Mouse (Mus musculus) midbrain, embryonic 12.5 days (tissue): ENCODE results near the gene Lrrc74b. TPM values are rescaled to one million over a fixed set of nuclear protein-coding genes. Genes with fewer than 3 reads are reported as not detected.
"Not testable (repeated sequence)": the region's sequence is repeated elsewhere in the genome, so short reads cannot be mapped to it uniquely, and the experiment has no call there.

Experiments
- ATAC-seq: fragments of 200-750 bp; cut with Nextera tagmentation; 2 replicates; pipeline ENCODE4 v1.8.0; 2017; ENCODE audit warnings: low read depth, moderate TSS enrichment, moderate library complexity; ENCODE audit not compliant: low FRiP score
- H3K27ac ChIP-seq: fragments of 300-500 bp; sonication (generic); replicated peaks from 2 replicates; pipeline ENCODE4 v1.5.1; 2016; ENCODE audit warnings: mild to moderate bottlenecking
- H3K27me3 ChIP-seq: fragments of 300-500 bp; sonication (generic); 2 replicates; pipeline ENCODE4 v1.6.1; 2016; ENCODE audit warnings: mild to moderate bottlenecking
- H3K36me3 ChIP-seq: fragments of 300-500 bp; sonication (generic); 2 replicates; pipeline ENCODE4 v1.6.1; 2016
- H3K4me1 ChIP-seq: fragments of 300-500 bp; sonication (generic); 2 replicates; pipeline ENCODE4 v1.6.1; 2016
- H3K4me2 ChIP-seq: fragments of 300-500 bp; sonication (generic); replicated peaks from 2 replicates; pipeline ENCODE4 v1.6.1; 2016; ENCODE audit warnings: mild to moderate bottlenecking, moderate library complexity
- H3K4me3 ChIP-seq: fragments of 300-500 bp; sonication (generic); 2 replicates; pipeline ENCODE4 v1.5.1; 2016; ENCODE audit warnings: mild to moderate bottlenecking
- H3K9ac ChIP-seq: fragments of 300-500 bp; sonication (generic); replicated peaks from 2 replicates; pipeline ENCODE4 v1.6.1; 2016; ENCODE audit warnings: mild to moderate bottlenecking, moderate library complexity
- H3K9me3 ChIP-seq: fragments of 300-500 bp; sonication (generic); 2 replicates; pipeline ENCODE4 v1.6.1; 2016; ENCODE audit warnings: mild to moderate bottlenecking
- WGBS: fragments of 180-500 bp; shearing (Covaris S2); methylation state at CpG from one replicate; pipeline ENCODE4 v1.1.7; 2016; 5-methylcytosine and 5-hydroxymethylcytosine counted together
- polyA plus RNA-seq: library from polyadenylated mRNA; unstranded; fragments of >200 nt; fragmentation: Nextera tagmentation; extraction: Ambion mirVana; gene quantifications from 2 replicates; pipeline ENCODE4 v1.2.1, GENCODE M21; 2016

The Lrrc74b gene
- polyA plus RNA-seq, 1 experiment from 2014 or later: 0.40 TPM

GRCm38 (mm10) chr16:17510686-17511085, 50.4 kb downstream of the Lrrc74b start:
- Histone ChIP-seq H3K4me1 (peaks cover 15% of the 10 kb centered on the region), H3K27ac (no peak overlapping the region), H3K9ac (0 out of 2 replicates have a peak overlapping the region, but pooled peaks have one; percentile 7), H3K4me3 (no peak overlapping the region), H3K9me3 (no peaks in the 10 kb centered on the region), H3K4me2 (peak overlapping the region; percentile 78), H3K27me3 (peaks cover 4% of the 10 kb centered on the region; the same call in 1 of the 2 replicates), H3K36me3 (peaks cover 43% of the 10 kb centered on the region)
- WGBS: 93% methylated on average over 2 of the region's 2 CpGs
- no peak for ATAC-seq

- no peak for ATAC-seq
- no peak overlapping the region for H3K27ac ChIP-seq
- peaks cover 38% of the 10 kb centered on the region for H3K36me3 ChIP-seq
- peak overlapping the region; percentile 86; the same call in 1 of the 2 replicates for H3K9ac ChIP-seq
- peaks cover 4% of the 10 kb centered on the region; the same call in 1 of the 2 replicates for H3K27me3 ChIP-seq
- H3K4me3 ChIP-seq: peak overlapping the region; percentile 78; the same call in 1 of the 2 replicates
- peaks cover 15% of the 10 kb centered on the region for H3K4me1 ChIP-seq
- H3K4me2 ChIP-seq: peak overlapping the region; percentile 78
- no peaks in the 10 kb centered on the region for H3K9me3 ChIP-seq
- WGBS: 100% methylated on average over 2 of the region's 2 CpGs
Measured at GRCm38 (mm10) chr16:17510143-17510542, 50.9 kb downstream of the Lrrc74b start.

- peaks cover 29% of the 10 kb centered on the region for H3K36me3 ChIP-seq
- peaks cover 15% of the 10 kb centered on the region for H3K4me1 ChIP-seq
- H3K4me2 ChIP-seq: peak overlapping the region; percentile 78
- H3K27me3 ChIP-seq: peaks cover 4% of the 10 kb centered on the region; the same call in 1 of the 2 replicates
- peak overlapping the region; percentile 86 for H3K9ac ChIP-seq
- no peaks in the 10 kb centered on the region for H3K9me3 ChIP-seq
- 0 out of 2 replicates have a peak, but pooled peaks have one; percentile 0 for ATAC-seq
- H3K4me3 ChIP-seq: peak overlapping the region; percentile 78
- 12% methylated on average over 9 of the region's 9 CpGs for WGBS
- peak overlapping the region; percentile 54; the same call in 1 of the 2 replicates for H3K27ac ChIP-seq
Measured at GRCm38 (mm10) chr16:17509240-17509597, 51.8 kb downstream of the Lrrc74b start.

- Histone ChIP-seq H3K27me3 (peaks cover 4% of the 10 kb centered on the region; the same call in 1 of the 2 replicates), H3K9me3 (no peaks in the 10 kb centered on the region), H3K4me3 (peak within 1 kb of the TSS; percentile 78), H3K27ac (peak within 1 kb of the TSS; percentile 84), H3K4me1 (peaks cover 15% of the 10 kb centered on the region), H3K36me3 (peaks cover 24% of the 10 kb centered on the region), H3K4me2 (peak within 1 kb of the TSS; percentile 78), H3K9ac (peak within 1 kb of the TSS; percentile 86)
- WGBS: under 1% methylated on average over 50 of the region's 50 CpGs
- ATAC-seq: peak; percentile 98
Measured at GRCm38 (mm10) chr16:17508546-17509239, 52.4 kb downstream of the Lrrc74b start, which contains the start of gene Lztr1. TSS of gene Lztr1 (plus strand) at chr16:17508688.

- peak; percentile 3; the same call in 1 of the 2 replicates for ATAC-seq
- not testable (repeated sequence) for H3K9me3 ChIP-seq, H3K27me3 ChIP-seq
- H3K9ac ChIP-seq: peak overlapping the region; percentile 86
- peaks cover 17% of the 10 kb centered on the region for H3K36me3 ChIP-seq
- H3K27ac ChIP-seq: peak overlapping the region; percentile 84
- peak overlapping the region; percentile 78 for H3K4me3 ChIP-seq
- peaks cover 15% of the 10 kb centered on the region for H3K4me1 ChIP-seq
- 29% methylated on average over 3 of the region's 3 CpGs for WGBS
- peak overlapping the region; percentile 78 for H3K4me2 ChIP-seq
Measured at GRCm38 (mm10) chr16:17508031-17508430, 53.0 kb downstream of the Lrrc74b start.

GRCm38 (mm10) chr16:17507018-17507552, 54.0 kb downstream of the Lrrc74b start:
- H3K9ac ChIP-seq: no peak overlapping the region
- WGBS: 81% methylated on average over 5 of the region's 5 CpGs
- ATAC-seq: no peak

GRCm38 (mm10) chr16:17502681-17503080, 58.4 kb downstream of the Lrrc74b start:
- Histone ChIP-seq H3K4me2 (no peak overlapping the region), H3K9me3 (no peaks in the 10 kb centered on the region), H3K36me3 (no peaks in the 10 kb centered on the region), H3K4me3 (no peak overlapping the region), H3K27ac (no peak overlapping the region), H3K4me1 (peaks cover 13% of the 10 kb centered on the region), H3K27me3 (peaks cover 4% of the 10 kb centered on the region; the same call in 1 of the 2 replicates), H3K9ac (no peak overlapping the region)
- 85% methylated on average over 4 of the region's 4 CpGs for WGBS
- ATAC-seq: no peak

More at GRCm38 (mm10) chr16:17507018-17507552, 54.0 kb downstream of the Lrrc74b start:
- Histone ChIP-seq H3K27ac (no peak overlapping the region), H3K4me3 (no peak overlapping the region), H3K27me3 (peaks cover 4% of the 10 kb centered on the region; the same call in 1 of the 2 replicates), H3K36me3 (peaks cover 8% of the 10 kb centered on the region), H3K9me3 (no peaks in the 10 kb centered on the region), H3K4me1 (peaks cover 15% of the 10 kb centered on the region), H3K4me2 (no peak overlapping the region)

GRCm38 (mm10) chr16:17499249-17499883, 61.7 kb downstream of the Lrrc74b start:
- Histone ChIP-seq H3K4me3 (no peak overlapping the region), H3K9ac (no peak overlapping the region; the same call in 1 of the 2 replicates), H3K9me3 (no peaks in the 10 kb centered on the region), H3K27ac (no peak overlapping the region), H3K36me3 (no peaks in the 10 kb centered on the region), H3K27me3 (no peaks in the 10 kb centered on the region), H3K4me1 (peaks cover 21% of the 10 kb centered on the region), H3K4me2 (peak overlapping the region; percentile 9; the same call in 1 of the 2 replicates)
- peak; percentile 80 for ATAC-seq
- WGBS: 14% methylated on average over 10 of the region's 10 CpGs

GRCm38 (mm10) chr16:17496499-17497305, 64.3 kb downstream of the Lrrc74b start:
- Histone ChIP-seq H3K4me1 (peaks cover 21% of the 10 kb centered on the region), H3K27ac (no peak overlapping the region; the same call in 1 of the 2 replicates), H3K9me3 (no peaks in the 10 kb centered on the region), H3K36me3 (no peaks in the 10 kb centered on the region), H3K27me3 (peaks cover 7% of the 10 kb centered on the region; the same call in 1 of the 2 replicates), H3K4me2 (no peak overlapping the region), H3K4me3 (no peak overlapping the region), H3K9ac (no peak overlapping the region)
- no peak for ATAC-seq
- WGBS: 69% methylated on average over 2 of the region's 2 CpGs
